Comparison of ENCODE assay signal across 17 mouse cellular contexts in genomic region chr17:31904036-31904435, GRCm38 (mm10). TPM values are rescaled to one million over a fixed set of nuclear protein-coding genes. Genes with fewer than 3 reads are reported as not detected.
DNase-seq lines count a peak whose midpoint lies in the region; ATAC-seq and TF ChIP-seq lines count a peak whose summit lies in the region.
"Had no signal": no experiment of that assay in that cellular context is flagged by ENCODE, and none has a peak within 500 bp of the region (broad histone marks: within the 10 kb centered on the region; RNA-seq: fewer than 3 reads in every experiment).

No protein-coding gene starts in this region.

- no peak for TF ChIP-seq CTCF in liver, postnatal 0 days (IDR thresholded peaks at IDR 0.05; ENCODE audit: low read depth)
- TF ChIP-seq CTCF in CH12.LX (conservative IDR thresholded peaks at IDR 0.05 in 1 of 2, IDR thresholded peaks at IDR 0.05 in 1 of 2; ENCODE audit: low read depth in 2 of 2, low read length in 2 of 2): no peak

- in situ Hi-C loops in CH12.LX (cut with MboI; ENCODE audit: low pct_ligation_motif_present, low pct_unique_long_range_greater_than_20kb, low sequenced_read_pairs): no loop called here

- H3K27ac ChIP-seq in liver, postnatal 0 days (ENCODE audit: low read depth): peak overlapping the region; percentile 85; the same call in 1 of the 2 replicates
- peak overlapping the region; percentile 28; the same call in 1 of the 2 replicates for H3K27ac ChIP-seq in CH12.LX (ENCODE audit: insufficient read depth, low read depth)
- H3K27ac ChIP-seq: heart, embryonic 15.5 days; hindbrain, embryonic 13.5 days; limb, embryonic 15.5 days; neural tube, embryonic 13.5 days; stomach, postnatal 0 days had no signal

- WGBS in liver, postnatal 0 days (ENCODE audit: insufficient replicate concordance): 79% methylated on average over 7 of the region's 7 CpGs

- no peak overlapping the region for H3K4me3 ChIP-seq in liver, postnatal 0 days (ENCODE audit: low read depth, low read length)
- peak overlapping the region in 1 of 3 experiments; percentile 32 for H3K4me3 ChIP-seq in CH12.LX (replicated peaks in 1 of 3; ENCODE audit: low read depth in 2 of 3, low read length in 2 of 3, poor library complexity in 1 of 3)
- H3K4me3 ChIP-seq: heart, embryonic 15.5 days; hindbrain, embryonic 13.5 days; limb, embryonic 15.5 days; neural tube, embryonic 13.5 days had no signal

- H3K79me2 ChIP-seq in CH12.LX (replicated peaks; ENCODE audit: control insufficient read depth, extremely low read depth, insufficient read depth, poor library complexity, severe bottlenecking): no peaks in the 10 kb centered on the region

- ATAC-seq in liver, postnatal 0 days: no peak
- ATAC-seq: intestine, postnatal 0 days had no signal

- H3K4me1 ChIP-seq in liver, postnatal 0 days (ENCODE audit: insufficient read depth): peaks cover 25% of the 10 kb centered on the region
- H3K4me1 ChIP-seq in CH12.LX (ENCODE audit: control insufficient read depth in 1 of 2, insufficient read depth in 2 of 2): peaks cover 28 to 73% of the 10 kb centered on the region in 2 experiments
- H3K4me1 ChIP-seq: hindbrain, embryonic 13.5 days; neural tube, embryonic 13.5 days had no signal

- no peaks in the 10 kb centered on the region for H3K27me3 ChIP-seq in liver, postnatal 0 days (ENCODE audit: insufficient read depth, low read length)
- H3K27me3 ChIP-seq in CH12.LX (replicated peaks): no peaks in the 10 kb centered on the region
- H3K27me3 ChIP-seq: heart, embryonic 15.5 days; hindbrain, embryonic 13.5 days; limb, embryonic 15.5 days; neural tube, embryonic 13.5 days had no signal

- dilution Hi-C loops in CH12.LX (cut with MboI; ENCODE audit: extremely low pct_ligation_motif_present, extremely low pct_unique_long_range_greater_than_20kb, low sequenced_read_pairs): no loop called here

- peak; percentile 4 for DNase-seq in gastrocnemius, postnatal 10 days
- DNase-seq in gastrocnemius, adult 8-10 months (ENCODE audit: low spot score in 2 of 2): no peak
- no peak for DNase-seq in liver, postnatal 0 days
- DNase-seq in liver (no peak), CH12.LX (ENCODE audit: extremely low read depth) (peak; percentile 73)
- peak; percentile 36 for DNase-seq in kidney, postnatal 10 days
- DNase-seq in cerebellum, adult 11 months: no peak
- no peak for DNase-seq in layer of hippocampus, adult 9-11 months
- DNase-seq: adrenal gland, adult 2 months; cerebellum, postnatal 10 days; retina, postnatal 1 day had no signal

- no peak for TF ChIP-seq EP300 in liver, postnatal 0 days (IDR thresholded peaks at IDR 0.05; ENCODE audit: low read depth)
- peak; percentile 30; the same call in 1 of the 2 replicates for TF ChIP-seq EP300 in CH12.LX (IDR thresholded peaks at IDR 0.05; ENCODE audit: low read length)

- H3K9ac ChIP-seq in liver, postnatal 0 days (replicated peaks): no peak overlapping the region
- H3K9ac ChIP-seq in CH12.LX (ENCODE audit: insufficient read depth, low read depth): no peak overlapping the region
- H3K9ac ChIP-seq: heart, embryonic 15.5 days; hindbrain, embryonic 13.5 days; limb, embryonic 15.5 days; neural tube, embryonic 13.5 days had no signal

- no peak for TF ChIP-seq POLR2A in CH12.LX (IDR thresholded peaks at IDR 0.05; ENCODE audit: low read depth, low read length)

- no peak overlapping the region for H3K4me2 ChIP-seq in liver, postnatal 0 days (ENCODE audit: low read depth, low read length)
- H3K4me2 ChIP-seq in CH12.LX (ENCODE audit: insufficient read depth, low read depth, poor library complexity, severe bottlenecking): no peak overlapping the region
- H3K4me2 ChIP-seq: heart, embryonic 15.5 days; hindbrain, embryonic 13.5 days; limb, embryonic 15.5 days; neural tube, embryonic 13.5 days had no signal

- H3K36me3 ChIP-seq in liver, postnatal 0 days (replicated peaks; ENCODE audit: insufficient read depth, low read length): no peaks in the 10 kb centered on the region
- peaks cover 0 to 5% of the 10 kb centered on the region in 2 experiments for H3K36me3 ChIP-seq in CH12.LX (replicated peaks in 1 of 2; ENCODE audit: control insufficient read depth in 1 of 2, insufficient read depth in 1 of 2, low read length in 1 of 2)
- H3K36me3 ChIP-seq: heart, embryonic 15.5 days; hindbrain, embryonic 13.5 days; limb, embryonic 15.5 days; neural tube, embryonic 13.5 days had no signal

- TF ChIP-seq RAD21 in CH12.LX (IDR thresholded peaks at IDR 0.05; ENCODE audit: low read depth, low read length): no peak

- no peaks in the 10 kb centered on the region for H3K9me3 ChIP-seq in liver, postnatal 0 days (ENCODE audit: low read length)
- no peaks in the 10 kb centered on the region for H3K9me3 ChIP-seq in CH12.LX (replicated peaks; ENCODE audit: low read length)
- H3K9me3 ChIP-seq: heart, embryonic 15.5 days; hindbrain, embryonic 13.5 days; limb, embryonic 15.5 days; neural tube, embryonic 13.5 days had no signal

TF ChIP-seq in CH12.LX, 34 proteins besides CTCF, POLR2A, EP300 and RAD21:
- TF ChIP-seq JUND (conservative IDR thresholded peaks at IDR 0.05; ENCODE audit: low read depth, low read length): no peak
- no peak for TF ChIP-seq SIN3A (IDR thresholded peaks at IDR 0.05; ENCODE audit: low read length)
- TF ChIP-seq USF2 (conservative IDR thresholded peaks at IDR 0.05; ENCODE audit: low read depth, low read length): no peak
- no peak for TF ChIP-seq ZKSCAN1 (IDR thresholded peaks at IDR 0.05; ENCODE audit: borderline replicate concordance, low read depth, low read length)
- no peak for TF ChIP-seq USF1 (IDR thresholded peaks at IDR 0.05; ENCODE audit: low read depth, low read length)
- no peak for TF ChIP-seq ZNF384 (IDR thresholded peaks at IDR 0.05; ENCODE audit: low read depth, low read length)
- no peak for TF ChIP-seq POLR2AphosphoS2 (IDR thresholded peaks at IDR 0.05; ENCODE audit: low read depth, low read length)
- 0 out of 2 replicates have a peak, but pooled peaks have one; percentile 45 for TF ChIP-seq CHD1 (IDR thresholded peaks at IDR 0.05; ENCODE audit: low read depth, low read length)
- no peak for TF ChIP-seq JUN (IDR thresholded peaks at IDR 0.05; ENCODE audit: insufficient read depth, low read depth, low read length)
- TF ChIP-seq NELFE (IDR thresholded peaks at IDR 0.05; ENCODE audit: low read depth, low read length): no peak
- peak; percentile 82 for TF ChIP-seq MEF2A (IDR thresholded peaks at IDR 0.05; ENCODE audit: borderline replicate concordance, low read depth, low read length)
- TF ChIP-seq NRF1 (IDR thresholded peaks at IDR 0.05; ENCODE audit: low read depth, low read length): 0 out of 2 replicates have a peak, but pooled peaks have one; percentile 27
- no peak for TF ChIP-seq MXI1 (IDR thresholded peaks at IDR 0.05; ENCODE audit: low read depth, low read length)
- TF ChIP-seq MAX (IDR thresholded peaks at IDR 0.05; ENCODE audit: low read length): peak; percentile 40; the same call in 1 of the 2 replicates
- TF ChIP-seq CHD2 (IDR thresholded peaks at IDR 0.05; ENCODE audit: low read length): no peak
- TF ChIP-seq SMC3 (IDR thresholded peaks at IDR 0.05; ENCODE audit: low read depth, low read length): peak; percentile 1; the same call in 1 of the 2 replicates
- TF ChIP-seq GABPA (IDR thresholded peaks at IDR 0.05; ENCODE audit: insufficient replicate concordance, low read depth, low read length): no peak; the same call in 1 of the 2 replicates
- 0 out of 2 replicates have a peak, but pooled peaks have one; percentile 55 for TF ChIP-seq MYC (IDR thresholded peaks at IDR 0.05; ENCODE audit: low read depth, low read length)
- no peak for TF ChIP-seq E2F4 (IDR thresholded peaks at IDR 0.05; ENCODE audit: insufficient replicate concordance, low read depth, low read length)
- TF ChIP-seq HCFC1 (IDR thresholded peaks at IDR 0.05; ENCODE audit: low read depth, low read length): no peak
- TF ChIP-seq BHLHE40 (IDR thresholded peaks at IDR 0.05; ENCODE audit: low read depth, low read length): peak; percentile 29; the same call in 1 of the 2 replicates
- no peak for TF ChIP-seq PAX5 (IDR thresholded peaks at IDR 0.05; ENCODE audit: low read length)
- TF ChIP-seq TCF12 (IDR thresholded peaks at IDR 0.05; ENCODE audit: low read depth, low read length): peak; percentile 61; the same call in 1 of the 2 replicates
- TF ChIP-seq ZC3H11A (IDR thresholded peaks at IDR 0.05; ENCODE audit: low read depth, low read length): no peak
- peak; percentile 84 for TF ChIP-seq IRF4 (IDR thresholded peaks at IDR 0.05; ENCODE audit: low read depth, low read length)
- TF ChIP-seq UBTF (IDR thresholded peaks at IDR 0.05; ENCODE audit: low read depth, low read length): no peak
- 0 out of 2 replicates have a peak, but pooled peaks have one; percentile 26 for TF ChIP-seq ELF1 (IDR thresholded peaks at IDR 0.05; ENCODE audit: low read depth, low read length)
- TF ChIP-seq RCOR1 (conservative IDR thresholded peaks at IDR 0.05; ENCODE audit: low read depth, low read length): no peak
- TF ChIP-seq KAT2A (IDR thresholded peaks at IDR 0.05; ENCODE audit: insufficient replicate concordance, low read length): no peak
- peak; percentile 87 for TF ChIP-seq ETS1 (conservative IDR thresholded peaks at IDR 0.05; ENCODE audit: low read depth, low read length)
- 0 out of 2 replicates have a peak, but pooled peaks have one; percentile 71 for TF ChIP-seq MAZ (IDR thresholded peaks at IDR 0.05; ENCODE audit: low read depth, low read length)
- TF ChIP-seq TBP (conservative IDR thresholded peaks at IDR 0.05; ENCODE audit: low read depth, low read length): no peak
- TF ChIP-seq MAFK (IDR thresholded peaks at IDR 0.05; ENCODE audit: insufficient replicate concordance, low read length): no peak
- TF ChIP-seq ZMIZ1 (IDR thresholded peaks at IDR 0.05; ENCODE audit: low read depth, low read length): no peak

RNA-seq across cellular contexts. Expression of gene Sik1, which starts 48.4 kb away (rescaled TPM):
- total RNA-seq in gastrocnemius, postnatal 10 days (2021): 10 to 100 TPM; 30.6 to 33.2 TPM
- 10 to 100 TPM in 2 of 4 experiments, 1 to 10 TPM in 2; 7.8 to 22.8 (median 13.9) TPM for total RNA-seq in gastrocnemius, adult 8-10 months (2022)
- polyA plus RNA-seq in liver, postnatal 0 days (2015; fragmentation: Nextera tagmentation; extraction: Ambion mirVana): 7.8 and 8.1 TPM in 2 replicates
- total RNA-seq in CH12.LX (2012; rRNA removed) (56.7 and 56.9 TPM in 2 replicates), CH12.LX (2014; rRNA removed) (16.0 and 17.1 TPM in 2 replicates)
- polyA plus RNA-seq in CH12.LX (2012; ENCODE audit: insufficient read length, low read depth): 27.7 and 36.7 TPM in 2 replicates

Comparison
In these comparisons a context has a peak if more than half of its experiments do, and no peak if none do; other contexts are left out.
1. DNase-seq: peak in gastrocnemius, postnatal 10 days (single experiment), CH12.LX (single experiment) and kidney, postnatal 10 days (single experiment); none in gastrocnemius, adult 8-10 months (0 of 2), liver, postnatal 0 days (single experiment), liver (single experiment), cerebellum, adult 11 months (single experiment) and layer of hippocampus, adult 9-11 months (single experiment).